Mouse (Mus musculus) kidney, adult 2 months (tissue): Measurements from ENCODE around the gene Traf3ip2.

Experiments
- CTCF ChIP-seq: fragments of 200-500 bp; conservative IDR thresholded peaks from 2 replicates; pipeline ENCODE4 v1.5.1; 2011; ENCODE audit warnings: low read depth, mild to moderate bottlenecking, control low read depth, low read length, moderate library complexity, mixed read lengths; ENCODE audit not compliant: insufficient read depth, insufficient read length
- POLR2A ChIP-seq: fragments of 200-500 bp; IDR thresholded peaks from one replicate; pipeline ENCODE4 v1.6.1; 2011; ENCODE audit warnings: low read depth, low read length, control low read depth

DNA sequence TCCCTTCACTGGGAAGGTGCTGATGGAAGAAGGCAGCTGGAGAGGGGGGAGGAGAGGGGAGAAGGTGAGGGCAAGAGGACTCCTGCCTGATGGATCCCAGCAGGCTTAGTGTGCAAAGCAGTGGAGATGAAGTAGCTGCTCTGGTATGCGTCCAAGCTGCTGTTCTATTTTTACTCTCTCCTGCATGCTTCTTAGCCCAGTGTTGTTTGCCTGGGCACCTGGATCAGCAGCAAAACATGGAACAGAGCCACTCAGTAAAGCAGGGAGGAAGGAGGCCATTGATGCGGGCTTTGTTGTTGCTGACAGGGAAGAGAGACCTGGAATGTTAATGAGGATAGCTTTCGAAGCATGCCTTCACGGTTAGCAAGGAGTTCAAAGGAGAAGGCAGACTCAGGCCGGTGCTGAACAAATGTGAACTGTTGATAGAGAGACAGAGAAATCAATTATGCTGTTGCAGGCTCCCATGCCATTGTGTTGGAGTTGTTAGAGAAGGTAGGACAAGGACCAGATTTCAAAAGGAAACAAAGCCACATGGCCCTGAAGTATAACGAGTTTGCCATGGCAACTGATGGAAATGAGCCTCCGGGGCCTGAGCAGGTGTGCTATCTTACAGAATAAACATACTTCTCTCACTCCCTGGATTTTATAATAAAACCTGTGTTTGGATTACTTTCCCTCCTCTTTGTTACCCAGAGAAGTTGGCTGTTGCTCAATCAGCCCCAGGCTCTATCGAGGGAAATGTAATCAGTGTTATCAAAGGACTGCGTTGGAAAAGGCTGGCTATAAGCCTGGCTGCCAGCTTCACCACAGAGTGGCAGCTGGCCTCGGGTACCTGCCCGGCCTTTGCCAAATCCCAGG, 46.9 kb downstream of the Traf3ip2 start:
- TF ChIP-seq CTCF (no peak), POLR2A (no peak)
